Mouse (Mus musculus): ENCODE measurements around the gene Clca3b. TPM values are rescaled to one million over a fixed set of nuclear protein-coding genes. Genes with fewer than 3 reads are reported as not detected.
A peak's percentile ranks its signal among the peaks of the same experiment; 100 is the strongest.
"Not testable (repeated sequence)": the region's sequence is repeated elsewhere in the genome, so short reads cannot be mapped to it uniquely, and the experiment has no call there.

Clca3b gene
- polyA plus RNA-seq, 2 experiments = not detected

DNA sequence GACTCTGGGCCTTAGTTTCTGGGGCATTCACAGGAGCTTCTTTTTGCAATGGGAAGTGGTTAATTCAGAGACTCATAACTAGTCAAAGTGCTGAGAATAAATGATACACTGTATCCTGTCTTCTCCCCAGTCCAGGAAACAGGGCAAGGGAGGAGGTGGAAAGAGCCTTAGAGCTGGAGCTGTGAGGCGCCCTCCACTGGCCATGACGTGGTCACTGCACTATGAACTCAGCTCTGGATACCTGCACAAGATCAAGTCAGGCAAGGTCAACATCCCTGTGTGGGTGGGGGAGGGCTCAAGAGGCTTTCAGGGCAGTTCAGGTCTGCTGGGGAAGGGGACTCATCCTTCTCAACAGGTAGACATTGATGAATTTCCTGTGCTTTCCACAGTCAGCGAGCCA is 37.3 kb downstream of the Clca3b start:
- no peak for ATAC-seq (ENCODE audit: low FRiP score, low read depth)
- no peak for TF ChIP-seq POLR2A (IDR thresholded peaks at IDR 0.05; ENCODE audit: borderline replicate concordance, extremely low read depth, insufficient read depth, insufficient read length)
- no peaks in the 10 kb centered on the region for H3K4me1 ChIP-seq (ENCODE audit: control insufficient read depth, insufficient read depth, low read length)
- no peak for DNase-seq (ENCODE audit: low spot score)
- H3K4me3 ChIP-seq (replicated peaks; ENCODE audit: low read length) = no peak overlapping the region
- no peak overlapping the region for H3K4me2 ChIP-seq (replicated peaks; ENCODE audit: low read depth, low read length, severe bottlenecking)
- no peak overlapping the region for H3K9ac ChIP-seq (ENCODE audit: low read depth, low read length, severe bottlenecking)
- H3K27ac ChIP-seq (replicated peaks; ENCODE audit: low read depth, low read length) = no peak overlapping the region
- no peaks in the 10 kb centered on the region for H3K27me3 ChIP-seq (ENCODE audit: control insufficient read depth, insufficient read depth, low read length)
- 39% methylated on average over 3 of the region's 3 CpGs for WGBS
- no peaks in the 10 kb centered on the region for H3K9me3 ChIP-seq (ENCODE audit: control insufficient read depth, low read length)
- no peaks in the 10 kb centered on the region for H3K36me3 ChIP-seq (ENCODE audit: control insufficient read depth, insufficient read depth, low read length)

DNA sequence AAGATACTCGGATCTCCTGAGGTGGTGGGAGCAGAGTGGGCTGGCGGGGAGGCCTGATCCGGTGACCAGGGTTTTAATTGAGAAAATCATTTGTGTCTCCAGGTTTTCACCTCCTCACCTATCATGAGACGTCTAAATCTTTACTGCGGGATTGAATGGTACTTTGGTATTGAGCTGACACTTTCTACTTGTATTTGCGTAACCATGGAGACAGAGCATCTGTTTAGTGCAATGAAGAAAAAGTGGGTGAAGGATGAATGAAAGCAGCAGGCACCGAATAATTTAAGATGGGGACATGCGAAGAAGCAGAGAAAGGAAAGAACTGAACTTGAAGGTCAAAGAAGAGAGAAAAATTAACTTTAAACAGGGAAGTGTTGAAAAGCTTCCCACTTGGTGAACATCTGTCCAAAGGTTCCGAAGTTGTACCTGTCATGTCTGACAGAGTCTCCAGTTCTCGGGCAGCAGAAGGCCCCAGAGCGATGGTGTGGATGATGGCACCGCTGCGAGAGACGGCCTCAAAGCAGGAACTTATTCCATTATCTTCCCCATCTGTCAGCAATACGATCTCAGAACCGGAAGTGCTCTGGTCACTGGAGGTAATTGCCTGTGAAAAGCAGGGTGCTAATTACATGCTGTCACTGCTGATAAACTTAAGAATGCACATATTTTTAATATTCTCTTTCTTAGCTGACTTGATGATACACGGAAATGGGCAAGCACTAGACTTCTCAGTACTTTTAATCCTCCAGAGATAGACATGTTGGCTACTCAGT is 40.8 kb downstream of the Clca3b start:
- not testable (repeated sequence) for ATAC-seq (ENCODE audit: low FRiP score, low read depth); H3K4me1 ChIP-seq (ENCODE audit: control insufficient read depth, insufficient read depth, low read length); H3K27me3 ChIP-seq (ENCODE audit: control insufficient read depth, insufficient read depth, low read length); H3K9ac ChIP-seq (ENCODE audit: low read depth, low read length, severe bottlenecking); H3K36me3 ChIP-seq (ENCODE audit: control insufficient read depth, insufficient read depth, low read length); H3K4me3 ChIP-seq (replicated peaks; ENCODE audit: low read length); H3K4me2 ChIP-seq (replicated peaks; ENCODE audit: low read depth, low read length, severe bottlenecking); H3K9me3 ChIP-seq (ENCODE audit: control insufficient read depth, low read length); DNase-seq (ENCODE audit: low spot score); H3K27ac ChIP-seq (replicated peaks; ENCODE audit: low read depth, low read length)
- WGBS = 63% methylated on average over 14 of the region's 17 CpGs

DNA sequence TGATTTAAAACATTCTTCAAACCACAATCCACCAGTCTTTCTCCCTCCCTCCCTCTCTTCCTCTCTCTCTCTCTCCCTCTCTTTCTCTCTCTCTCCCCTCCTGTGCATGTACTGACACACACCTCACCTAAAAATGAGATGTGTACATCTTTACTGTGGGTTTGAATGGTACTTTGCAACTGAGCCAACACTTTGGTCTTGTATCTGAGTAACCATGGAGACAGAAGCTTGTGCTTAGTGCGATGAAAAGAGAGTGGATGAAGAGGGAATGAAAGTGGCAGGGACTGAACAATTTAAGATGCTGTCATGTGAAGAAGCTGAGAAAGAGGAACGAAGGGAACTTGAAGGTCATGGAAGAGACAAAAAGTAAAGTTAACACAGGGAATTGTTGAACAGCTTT is 42.5 kb downstream of the Clca3b start:
- 76% methylated on average over 2 of the region's 2 CpGs for WGBS
- not testable (repeated sequence) for H3K9me3 ChIP-seq (ENCODE audit: control insufficient read depth, low read length); H3K27ac ChIP-seq (replicated peaks; ENCODE audit: low read depth, low read length); ATAC-seq (ENCODE audit: low FRiP score, low read depth); H3K4me1 ChIP-seq (ENCODE audit: control insufficient read depth, insufficient read depth, low read length); H3K9ac ChIP-seq (ENCODE audit: low read depth, low read length, severe bottlenecking); DNase-seq (ENCODE audit: low spot score); H3K36me3 ChIP-seq (ENCODE audit: control insufficient read depth, insufficient read depth, low read length); H3K27me3 ChIP-seq (ENCODE audit: control insufficient read depth, insufficient read depth, low read length); H3K4me2 ChIP-seq (replicated peaks; ENCODE audit: low read depth, low read length, severe bottlenecking); H3K4me3 ChIP-seq (replicated peaks; ENCODE audit: low read length)

DNA sequence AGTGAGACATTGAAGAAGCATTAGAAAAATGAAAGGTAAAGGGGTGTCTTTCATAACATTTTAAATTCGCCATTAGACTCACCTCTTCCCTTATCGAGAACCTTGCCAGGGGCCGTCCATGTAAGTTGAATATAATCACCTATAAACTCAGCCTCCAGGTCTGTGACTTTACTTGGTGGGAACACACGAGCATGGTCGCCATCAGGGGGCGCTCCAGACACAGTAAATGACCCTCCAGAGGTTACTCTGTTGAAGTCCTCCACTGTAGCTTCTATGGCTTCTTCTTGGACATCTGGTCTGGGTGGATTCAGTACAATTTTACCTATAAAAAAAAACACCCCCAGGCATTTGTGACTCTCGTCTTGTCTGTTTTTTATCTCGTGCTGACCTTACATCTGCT is 47.3 kb downstream of the Clca3b start:
- no peak for TF ChIP-seq POLR2A (IDR thresholded peaks at IDR 0.05; ENCODE audit: borderline replicate concordance, extremely low read depth, insufficient read depth, insufficient read length)
- DNase-seq (ENCODE audit: low spot score) (peak; percentile 32), ATAC-seq (ENCODE audit: low FRiP score, low read depth) (no peak)
- H3K4me3 ChIP-seq (replicated peaks; ENCODE audit: low read length) = no peak overlapping the region
- no peak overlapping the region for H3K4me2 ChIP-seq (replicated peaks; ENCODE audit: low read depth, low read length, severe bottlenecking)
- H3K36me3 ChIP-seq (ENCODE audit: control insufficient read depth, insufficient read depth, low read length) = no peaks in the 10 kb centered on the region
- no peaks in the 10 kb centered on the region for H3K4me1 ChIP-seq (ENCODE audit: control insufficient read depth, insufficient read depth, low read length)
- H3K27me3 ChIP-seq (ENCODE audit: control insufficient read depth, insufficient read depth, low read length) = no peaks in the 10 kb centered on the region
- H3K9ac ChIP-seq (ENCODE audit: low read depth, low read length, severe bottlenecking) = no peak overlapping the region
- WGBS = 29% methylated on average over 8 of the region's 8 CpGs
- no peak overlapping the region for H3K27ac ChIP-seq (replicated peaks; ENCODE audit: low read depth, low read length)
- no peaks in the 10 kb centered on the region for H3K9me3 ChIP-seq (ENCODE audit: control insufficient read depth, low read length)

DNA sequence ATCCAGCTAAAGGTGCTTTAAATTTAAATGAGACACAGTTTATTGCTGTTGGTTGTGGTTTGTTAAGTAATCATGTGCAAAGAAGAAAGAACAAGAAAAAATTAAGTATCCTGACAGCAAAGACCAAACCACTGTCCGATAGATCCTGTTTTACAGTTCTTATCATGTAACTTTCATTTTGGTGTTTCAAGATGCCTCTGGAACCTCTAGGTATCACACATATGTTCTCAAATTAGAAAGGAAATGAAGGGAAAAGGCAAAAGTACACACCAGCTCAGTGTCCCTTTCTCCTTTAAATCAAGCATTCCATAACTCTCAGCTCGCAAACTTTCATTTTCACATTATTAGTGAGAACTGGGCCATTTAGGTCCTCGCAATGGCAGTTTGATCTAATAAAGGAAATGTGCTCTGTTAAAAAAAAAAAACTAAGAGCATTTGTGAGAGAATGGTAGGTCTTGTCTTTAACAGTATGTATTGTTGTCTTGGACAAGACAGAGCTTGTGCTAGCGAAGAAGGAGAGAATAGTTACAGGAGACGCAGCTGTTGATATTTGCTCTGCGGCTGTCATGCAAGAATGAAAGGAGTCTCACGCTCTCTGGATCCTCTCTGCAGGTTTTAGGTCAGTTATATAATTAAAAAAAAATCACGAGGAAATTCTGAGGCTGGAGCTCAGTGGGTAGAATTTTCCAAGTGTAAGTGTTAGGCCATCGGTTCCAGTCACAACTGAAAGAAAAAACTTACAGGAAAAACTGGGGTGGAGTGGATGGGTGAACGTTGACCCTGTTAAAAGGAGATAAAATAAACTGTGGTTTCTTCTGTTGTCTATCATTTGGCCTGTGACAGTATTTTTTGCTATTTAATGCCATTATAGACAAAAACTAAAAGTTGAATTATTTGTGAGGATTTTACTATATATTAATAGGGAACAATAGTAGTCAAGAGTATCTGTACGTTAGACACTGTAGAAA is 63.7 kb downstream of the Clca3b start:
- no peak overlapping the region for H3K27ac ChIP-seq (replicated peaks; ENCODE audit: low read depth, low read length)
- no peaks in the 10 kb centered on the region for H3K36me3 ChIP-seq (ENCODE audit: control insufficient read depth, insufficient read depth, low read length)
- no peaks in the 10 kb centered on the region for H3K9me3 ChIP-seq (ENCODE audit: control insufficient read depth, low read length)
- H3K9ac ChIP-seq (ENCODE audit: low read depth, low read length, severe bottlenecking) = no peak overlapping the region
- H3K27me3 ChIP-seq (ENCODE audit: control insufficient read depth, insufficient read depth, low read length) = no peaks in the 10 kb centered on the region
- ATAC-seq (ENCODE audit: low FRiP score, low read depth) (no peak), DNase-seq (ENCODE audit: low spot score) (no peak)
- 74% methylated on average over 11 of the region's 11 CpGs for WGBS
- H3K4me3 ChIP-seq (replicated peaks; ENCODE audit: low read length) = no peak overlapping the region
- no peaks in the 10 kb centered on the region for H3K4me1 ChIP-seq (ENCODE audit: control insufficient read depth, insufficient read depth, low read length)
- no peak overlapping the region for H3K4me2 ChIP-seq (replicated peaks; ENCODE audit: low read depth, low read length, severe bottlenecking)
- no peak for TF ChIP-seq POLR2A (IDR thresholded peaks at IDR 0.05; ENCODE audit: borderline replicate concordance, extremely low read depth, insufficient read depth, insufficient read length)

Other genes starting within 250 kb of the Clca3b start
- 25.9 and 30.3 TPM in 2 replicates for gene Sh3glb1, start 129.0 kb downstream of the Clca3b start, polyA plus RNA-seq (2012; rRNA removed)
- gene Sh3glb1, start 129.0 kb downstream of the Clca3b start, polyA plus RNA-seq (2014; fragmentation: Nextera tagmentation; extraction: Ambion mirVana) = 123 and 138 TPM in 2 replicates
- gene Clca3a1, start 88.4 kb downstream of the Clca3b start, polyA plus RNA-seq (2012; rRNA removed) = 2.0 and 2.1 TPM in 2 replicates
- gene Clca3a1, start 88.4 kb downstream of the Clca3b start, polyA plus RNA-seq (2014; fragmentation: Nextera tagmentation; extraction: Ambion mirVana) = 0.58 and 0.70 TPM in 2 replicates
- 0.11 and 0.17 TPM in 2 replicates for gene Clca3a2, start 29.9 kb downstream of the Clca3b start, polyA plus RNA-seq (2012; rRNA removed)
- 0.12 and 0.26 TPM in 2 replicates for gene Clca3a2, start 29.9 kb downstream of the Clca3b start, polyA plus RNA-seq (2014; fragmentation: Nextera tagmentation; extraction: Ambion mirVana)
- 0.08 TPM in 1 of 2 replicates, not detected in the other for gene Clca4b, start 83.2 kb upstream of the Clca3b start, polyA plus RNA-seq (2012; rRNA removed)
- gene Clca4b, start 83.2 kb upstream of the Clca3b start, polyA plus RNA-seq (2014; fragmentation: Nextera tagmentation; extraction: Ambion mirVana) = not detected in 2 replicates
- not detected in 2 replicates for gene Clca4a, start 125.7 kb upstream of the Clca3b start, polyA plus RNA-seq (2012; rRNA removed)
- not detected in 2 replicates for gene Clca4a, start 125.7 kb upstream of the Clca3b start, polyA plus RNA-seq (2014; fragmentation: Nextera tagmentation; extraction: Ambion mirVana)
- 0.18 TPM in 2 replicates for gene Clca1, start 183.4 kb upstream of the Clca3b start, polyA plus RNA-seq (2012; rRNA removed)
- gene Clca1, start 183.4 kb upstream of the Clca3b start, polyA plus RNA-seq (2014; fragmentation: Nextera tagmentation; extraction: Ambion mirVana) = not detected in 2 replicates